Mouse (Mus musculus) E14TG2a.4 (cell line): ENCODE measurements around the gene Selenov.
"Not testable (repeated sequence)": the region's sequence is repeated elsewhere in the genome, so short reads cannot be mapped to it uniquely, and the experiment has no call there.

Experiments
- H3K27me3 ChIP-seq: 2 replicates; pipeline ENCODE4 v1.6.1; 2014; ENCODE audit warnings: low read length, control low read depth; ENCODE audit not compliant: insufficient read depth
- H3K36me3 ChIP-seq: 2 replicates; pipeline ENCODE4 v1.6.1; 2014; ENCODE audit warnings: low read length, control low read depth; ENCODE audit not compliant: insufficient read depth
- H3K4me1 ChIP-seq: replicated peaks from 2 replicates; pipeline ENCODE4 v1.6.1; 2014; ENCODE audit warnings: low read depth, low read length, control low read depth
- H3K4me3 ChIP-seq: replicated peaks from 2 replicates; pipeline ENCODE4 v1.5.1; 2014; ENCODE audit warnings: mild to moderate bottlenecking, low read length
- H3K9me3 ChIP-seq: 2 replicates; pipeline ENCODE4 v1.6.1; 2014; ENCODE audit warnings: low read length, control low read depth
- CTCF ChIP-seq: conservative IDR thresholded peaks from 2 replicates; pipeline ENCODE4 v1.5.1; 2014; ENCODE audit warnings: low read length
- NANOG ChIP-seq: IDR thresholded peaks from 2 replicates; pipeline ENCODE4 v1.6.1; 2014; ENCODE audit warnings: borderline replicate concordance, low read length, mixed read lengths
- POU5F1 ChIP-seq: IDR thresholded peaks from 2 replicates; pipeline ENCODE4 v1.6.1; 2014; ENCODE audit warnings: low read length, borderline replicate concordance

Selenov gene

GRCm38 (mm10) chr7:28262861-28263260, 28.1 kb downstream of the Selenov start:
- peaks cover 4% of the 10 kb centered on the region for H3K27me3 ChIP-seq
- H3K9me3 ChIP-seq: no peaks in the 10 kb centered on the region
- TF ChIP-seq POU5F1 (no peak), NANOG (no peak), CTCF (no peak)
- H3K4me3 ChIP-seq: no peak overlapping the region
- H3K36me3 ChIP-seq: no peaks in the 10 kb centered on the region
- H3K4me1 ChIP-seq: peaks cover 22% of the 10 kb centered on the region

GRCm38 (mm10) chr7:28255476-28255875, 35.5 kb downstream of the Selenov start:
- Histone ChIP-seq H3K4me3 (no peak overlapping the region), H3K4me1 (0 out of 2 replicates have a peak, but pooled peaks cover 3% of the 10 kb centered on the region), H3K36me3 (no peaks in the 10 kb centered on the region), H3K9me3 (no peaks in the 10 kb centered on the region), H3K27me3 (no peaks in the 10 kb centered on the region)
- TF ChIP-seq NANOG: no peak
- peak; percentile 99 for TF ChIP-seq CTCF

GRCm38 (mm10) chr7:28254591-28254990, 36.4 kb downstream of the Selenov start:
- H3K36me3 ChIP-seq: no peaks in the 10 kb centered on the region
- 0 out of 2 replicates have a peak, but pooled peaks cover 3% of the 10 kb centered on the region for H3K4me1 ChIP-seq
- no peaks in the 10 kb centered on the region for H3K9me3 ChIP-seq
- no peak for TF ChIP-seq POU5F1
- no peak for TF ChIP-seq NANOG
- no peak for TF ChIP-seq CTCF
- H3K4me3 ChIP-seq: no peak overlapping the region
- H3K27me3 ChIP-seq: no peaks in the 10 kb centered on the region

GRCm38 (mm10) chr7:28251976-28252375, 39.0 kb downstream of the Selenov start:
- no peak for TF ChIP-seq NANOG
- TF ChIP-seq CTCF: no peak
- no peak for TF ChIP-seq POU5F1
- 0 out of 2 replicates have a peak, but pooled peaks cover 3% of the 10 kb centered on the region for H3K4me1 ChIP-seq
- H3K4me3 ChIP-seq: no peak overlapping the region
- peaks cover 7% of the 10 kb centered on the region; the same call in 1 of the 2 replicates for H3K9me3 ChIP-seq
- H3K36me3 ChIP-seq: no peaks in the 10 kb centered on the region
- no peaks in the 10 kb centered on the region for H3K27me3 ChIP-seq

- Histone ChIP-seq H3K4me1 (no peaks in the 10 kb centered on the region), H3K4me3 (no peak overlapping the region), H3K27me3 (no peaks in the 10 kb centered on the region), H3K36me3 (no peaks in the 10 kb centered on the region), H3K9me3 (peaks cover 7% of the 10 kb centered on the region; the same call in 1 of the 2 replicates)
- no peak for TF ChIP-seq NANOG
- peak; percentile 26; the same call in 1 of the 2 replicates for TF ChIP-seq CTCF
- no peak for TF ChIP-seq POU5F1
Measured at GRCm38 (mm10) chr7:28248957-28249356, 42.0 kb downstream of the Selenov start.

GRCm38 (mm10) chr7:28243943-28244342, 47.0 kb downstream of the Selenov start:
- H3K27me3 ChIP-seq, H3K4me1 ChIP-seq, H3K36me3 ChIP-seq, H3K4me3 ChIP-seq: not testable (repeated sequence)
- peaks cover 38% of the 10 kb centered on the region for H3K9me3 ChIP-seq
